Mouse (Mus musculus) kidney, adult 8-10 months (tissue): Measurements from ENCODE around the gene Cds2.
"Not testable (repeated sequence)": the region's sequence is repeated elsewhere in the genome, so short reads cannot be mapped to it uniquely, and the experiment has no call there.

Experiments used
- DNase-seq, 2 experiments: peaks; one replicate each; pipeline ENCODE4 v3.0.0; 2022

Gene Cds2

GRCm38 (mm10) chr2:132262879-132263398 lies at the start of gene Cds2:
Gene Cds2 (plus strand): TSS chr2:132263148.
- DNase-seq: peak; percentile 99

- DNase-seq: no peak
Observed at GRCm38 (mm10) chr2:132221611-132222073, 41.3 kb upstream of the Cds2 start.

- DNase-seq: no peak
Observed at GRCm38 (mm10) chr2:132224359-132224758, 38.6 kb upstream of the Cds2 start.

GRCm38 (mm10) chr2:132232413-132232945 lies 30.5 kb upstream of the Cds2 start:
- DNase-seq: no peak

GRCm38 (mm10) chr2:132233985-132234765 lies 28.8 kb upstream of the Cds2 start:
- DNase-seq: peak; percentile 35 to 44

- no peak for DNase-seq
Observed at GRCm38 (mm10) chr2:132235291-132235690, 27.7 kb upstream of the Cds2 start.

- no peak for DNase-seq
Observed at GRCm38 (mm10) chr2:132235975-132236374, 27.0 kb upstream of the Cds2 start.

- not testable (repeated sequence) for DNase-seq
Observed at GRCm38 (mm10) chr2:132239434-132239833, 23.5 kb upstream of the Cds2 start.

GRCm38 (mm10) chr2:132240457-132240856 lies 22.5 kb upstream of the Cds2 start:
- peak in 1 of 2 experiments; percentile 56 for DNase-seq

GRCm38 (mm10) chr2:132243370-132243769 lies 19.6 kb upstream of the Cds2 start:
- DNase-seq: no peak

GRCm38 (mm10) chr2:132247539-132248313 lies 15.2 kb upstream of the Cds2 start, which contains the start of gene Tmem230:
Gene Tmem230 (minus strand): TSS chr2:132247807.
- peak; percentile 93 to 95 for DNase-seq

GRCm38 (mm10) chr2:132251911-132252310 lies 11.0 kb upstream of the Cds2 start:
- no peak for DNase-seq

GRCm38 (mm10) chr2:132252542-132253528 lies 10.1 kb upstream of the Cds2 start, which contains the start of gene Pcna:
Gene Pcna (minus strand): TSS chr2:132253314.
- DNase-seq: peak; percentile 97

- DNase-seq: no peak
Observed at GRCm38 (mm10) chr2:132253603-132254002, 9.3 kb upstream of the Cds2 start.

GRCm38 (mm10) chr2:132257350-132258068 lies 5.4 kb upstream of the Cds2 start:
- no peak for DNase-seq

GRCm38 (mm10) chr2:132260601-132261000 lies 2.3 kb upstream of the Cds2 start:
- DNase-seq: no peak

GRCm38 (mm10) chr2:132262175-132262574 lies 773 bp upstream of the Cds2 start:
- no peak for DNase-seq

GRCm38 (mm10) chr2:132263421-132264265 lies 695 bp downstream of the Cds2 start:
- DNase-seq: peak in 1 of 2 experiments; percentile 37

- DNase-seq: no peak
Observed at GRCm38 (mm10) chr2:132264266-132264710, 1.3 kb downstream of the Cds2 start.

GRCm38 (mm10) chr2:132265196-132265595 lies 2.2 kb downstream of the Cds2 start:
- DNase-seq: no peak
